Mouse (Mus musculus) heart, embryonic 13.5 days (tissue): Measurements from ENCODE around the gene Gm4787. TPM values are rescaled to one million over a fixed set of nuclear protein-coding genes. Genes with fewer than 3 reads are reported as not detected.

Experiments
- polyA plus RNA-seq: library from polyadenylated mRNA; unstranded; fragments of >200 nt; fragmentation: Nextera tagmentation; extraction: Ambion mirVana; gene quantifications from 2 replicates; pipeline ENCODE4 v1.2.1, GENCODE M21; 2015

The Gm4787 gene
- polyA plus RNA-seq, 1 experiment from 2014 or later: 0.11 TPM

Other genes starting within 250 kb of the Gm4787 start
- gene Slc8a3, start 46.3 kb downstream of the Gm4787 start, polyA plus RNA-seq: 0.20 and 0.44 TPM in 2 replicates
- 0.39 and 0.45 TPM in 2 replicates for gene Adam4, start 42.5 kb upstream of the Gm4787 start, polyA plus RNA-seq
- 91.8 and 99.8 TPM in 2 replicates for gene Cox16, start 105.7 kb upstream of the Gm4787 start, polyA plus RNA-seq
- 20.9 and 25.3 TPM in 2 replicates for gene Gm20498, start 153.4 kb upstream of the Gm4787 start, polyA plus RNA-seq
- gene Synj2bp, start 153.4 kb upstream of the Gm4787 start, polyA plus RNA-seq: 29.1 and 31.8 TPM in 2 replicates
- gene Adam21, start 189.0 kb upstream of the Gm4787 start, polyA plus RNA-seq: 0.11 and 0.19 TPM in 2 replicates
- gene Med6, start 215.5 kb upstream of the Gm4787 start, polyA plus RNA-seq: 54.3 and 55.2 TPM in 2 replicates